Mouse (Mus musculus) midbrain, embryonic 11.5 days (tissue): ENCODE data around the gene Ern1. TPM values are rescaled to one million over a fixed set of nuclear protein-coding genes. Genes with fewer than 3 reads are reported as not detected.
"Not testable (repeated sequence)": the region's sequence is repeated elsewhere in the genome, so short reads cannot be mapped to it uniquely, and the experiment has no call there.

ENCODE experiments used
- ATAC-seq: fragments of 200-750 bp; cut with Nextera tagmentation; 2 replicates; pipeline ENCODE4 v1.8.0; 2017; ENCODE audit warnings: moderate TSS enrichment, moderate library complexity; ENCODE audit not compliant: low FRiP score
- DNase-seq: peaks from one replicate; pipeline ENCODE4 v3.0.0; 2015; ENCODE audit warnings: low spot score; ENCODE audit errors: missing footprints
- H3K27ac ChIP-seq: fragments of 300-500 bp; sonication (generic); 2 replicates; pipeline ENCODE4 v1.5.1; 2014; ENCODE audit warnings: low read depth, low read length
- H3K27me3 ChIP-seq: fragments of 300-500 bp; sonication (generic); 2 replicates; pipeline ENCODE4 v1.6.1; 2014; ENCODE audit warnings: mild to moderate bottlenecking, low read length, moderate library complexity, mixed read lengths; ENCODE audit not compliant: control insufficient read depth, insufficient read depth
- H3K36me3 ChIP-seq: fragments of 300-500 bp; sonication (generic); 2 replicates; pipeline ENCODE4 v1.6.1; 2014; ENCODE audit warnings: mild to moderate bottlenecking, low read length, moderate library complexity, mixed read lengths; ENCODE audit not compliant: control insufficient read depth, insufficient read depth
- H3K4me1 ChIP-seq: fragments of 300-500 bp; sonication (generic); 2 replicates; pipeline ENCODE4 v1.6.1; 2014; ENCODE audit warnings: low read length; ENCODE audit not compliant: control insufficient read depth, insufficient read depth
- H3K4me2 ChIP-seq: fragments of 300-500 bp; sonication (generic); 2 replicates; pipeline ENCODE4 v1.6.1; 2014; ENCODE audit warnings: mild to moderate bottlenecking, moderate library complexity
- H3K4me3 ChIP-seq: fragments of 300-500 bp; sonication (generic); 2 replicates; pipeline ENCODE4 v1.5.1; 2014; ENCODE audit warnings: low read depth, low read length
- H3K9ac ChIP-seq: fragments of 300-500 bp; sonication (generic); 2 replicates; pipeline ENCODE4 v1.6.1; 2014; ENCODE audit warnings: low read length
- H3K9me3 ChIP-seq: fragments of 300-500 bp; sonication (generic); 2 replicates; pipeline ENCODE4 v1.6.1; 2016; ENCODE audit warnings: low read length; ENCODE audit not compliant: control insufficient read depth
- WGBS: fragments of 180-500 bp; shearing (Covaris S2); extraction: QIAGEN DNeasy Blood & Tissue Kit; methylation state at CpG from one replicate; pipeline ENCODE4 v1.1.7; 2014; 5-methylcytosine and 5-hydroxymethylcytosine counted together
- polyA plus RNA-seq: library from polyadenylated mRNA; unstranded; fragments of >200 nt; fragmentation: Nextera tagmentation; extraction: Ambion mirVana; gene quantifications from 2 replicates; pipeline ENCODE4 v1.2.1, GENCODE M21; 2014

The Ern1 gene
- polyA plus RNA-seq, 1 experiment from 2014 or later, result 4.6 TPM

DNA sequence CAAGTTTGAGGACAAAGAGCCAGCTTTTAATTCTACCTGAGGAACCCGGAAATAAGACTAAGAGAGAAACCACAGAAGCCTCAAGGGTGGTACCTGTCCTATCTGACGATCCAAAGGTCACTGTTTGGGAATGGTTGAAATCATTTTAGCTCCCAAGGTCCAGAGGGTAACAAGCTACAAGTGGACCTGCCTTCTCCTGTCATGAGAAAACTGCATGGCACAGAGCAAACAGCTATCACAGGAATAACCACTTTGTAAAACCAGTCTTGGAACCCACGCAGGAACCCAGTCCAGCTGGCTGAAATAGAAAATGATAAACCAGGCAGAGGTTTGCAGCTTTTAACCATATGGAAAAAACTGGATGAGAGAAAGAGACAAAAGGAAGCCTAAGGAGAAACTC is 25.3 kb downstream of the Ern1 start:
- no peak overlapping the region for H3K27ac ChIP-seq
- ATAC-seq (no peak), DNase-seq (no peak)
- no peak overlapping the region for H3K4me2 ChIP-seq
- no peak overlapping the region for H3K9ac ChIP-seq
- H3K4me1 ChIP-seq, result no peaks in the 10 kb centered on the region
- H3K36me3 ChIP-seq, result no peaks in the 10 kb centered on the region
- 83% methylated on average over 3 of the region's 3 CpGs for WGBS
- no peaks in the 10 kb centered on the region for H3K27me3 ChIP-seq
- H3K9me3 ChIP-seq, result no peaks in the 10 kb centered on the region
- no peak overlapping the region for H3K4me3 ChIP-seq

DNA sequence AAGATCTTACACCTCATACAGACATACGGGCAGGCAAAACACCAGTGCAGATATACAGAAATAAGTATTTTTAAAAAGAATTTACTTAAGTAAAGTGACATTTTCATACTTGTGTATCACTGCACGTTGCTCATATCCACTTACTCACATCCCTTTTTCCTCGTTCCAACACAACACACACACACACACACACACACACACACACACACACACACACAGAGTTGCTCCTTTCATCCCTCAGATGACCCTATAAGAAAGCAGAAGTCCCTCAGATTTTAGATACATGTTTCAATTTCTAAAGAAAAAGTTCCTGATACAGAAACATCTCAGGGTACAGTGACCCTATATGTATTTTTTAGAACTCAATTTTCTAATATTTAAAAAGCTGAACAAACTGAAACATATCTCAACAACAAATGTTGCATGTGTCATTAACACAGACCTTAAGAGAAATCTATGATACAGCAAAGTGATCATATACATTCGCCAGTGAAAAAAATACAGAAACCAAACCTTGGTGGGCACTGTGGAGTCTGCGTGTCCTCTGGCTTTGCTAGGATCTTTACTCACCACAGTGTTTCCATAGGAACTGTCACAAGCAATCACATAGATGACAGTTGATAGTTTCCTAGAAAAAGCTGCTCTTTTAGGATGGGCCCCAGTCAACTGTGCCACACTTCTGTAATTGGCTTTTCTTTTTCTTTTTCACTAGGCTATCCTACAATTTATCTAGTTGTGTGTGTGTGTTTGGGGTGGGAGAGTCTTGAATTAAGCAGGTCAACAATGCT is 26.3 kb downstream of the Ern1 start:
- H3K27ac ChIP-seq, result no peak overlapping the region
- no peaks in the 10 kb centered on the region for H3K36me3 ChIP-seq
- H3K9ac ChIP-seq, result no peak overlapping the region
- ATAC-seq, result no peak
- no peaks in the 10 kb centered on the region for H3K4me1 ChIP-seq
- no peaks in the 10 kb centered on the region for H3K9me3 ChIP-seq
- WGBS, result 84% methylated on average over 5 of the region's 5 CpGs
- H3K4me3 ChIP-seq, result no peak overlapping the region
- DNase-seq, result no peak
- no peaks in the 10 kb centered on the region for H3K27me3 ChIP-seq
- no peak overlapping the region for H3K4me2 ChIP-seq

DNA sequence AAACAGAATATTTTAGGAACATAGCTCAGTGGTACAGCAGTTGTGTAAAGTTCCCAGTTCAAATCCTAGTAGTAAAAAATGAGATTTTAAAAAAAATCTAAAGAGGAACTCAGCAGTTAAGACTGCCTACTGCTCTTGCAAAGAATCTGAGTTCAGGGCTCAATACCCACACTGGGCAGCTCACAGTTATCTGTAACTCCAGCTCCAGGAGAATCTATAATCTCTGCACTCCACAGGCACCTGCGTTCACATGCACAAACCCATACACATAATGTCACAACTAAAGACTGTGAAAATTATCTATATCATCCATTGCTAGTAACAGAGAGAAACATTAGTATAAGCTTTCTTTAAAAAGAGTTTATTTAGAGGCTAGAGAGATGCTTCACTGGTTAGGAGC is 27.0 kb downstream of the Ern1 start:
- WGBS, result 97% methylated on average over 1 of the region's 1 CpGs
- ATAC-seq (no peak), DNase-seq (no peak)
- no peaks in the 10 kb centered on the region for H3K36me3 ChIP-seq
- H3K9ac ChIP-seq, result no peak overlapping the region
- no peaks in the 10 kb centered on the region for H3K27me3 ChIP-seq
- H3K9me3 ChIP-seq, result no peaks in the 10 kb centered on the region
- no peak overlapping the region for H3K4me3 ChIP-seq
- no peak overlapping the region for H3K27ac ChIP-seq
- no peaks in the 10 kb centered on the region for H3K4me1 ChIP-seq
- no peak overlapping the region for H3K4me2 ChIP-seq

DNA sequence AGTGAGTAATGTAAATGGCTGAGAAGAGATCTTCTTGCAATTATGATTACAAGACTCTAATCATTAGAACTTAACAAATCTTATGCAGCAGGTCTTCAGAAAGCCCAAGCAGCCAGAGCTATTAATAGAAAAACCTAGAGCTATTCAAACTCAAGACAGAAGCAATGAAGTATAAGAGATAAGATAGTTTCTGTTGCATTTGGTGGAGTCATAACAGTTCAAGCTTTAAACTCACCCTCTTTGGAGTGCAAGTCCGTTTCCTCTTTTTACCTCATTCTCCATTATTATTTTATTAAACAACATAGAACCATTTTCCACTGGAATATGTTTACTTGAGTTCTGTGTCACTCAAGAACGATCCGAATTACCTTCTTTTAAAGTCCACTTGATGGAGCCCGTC is 29.1 kb downstream of the Ern1 start:
- Histone ChIP-seq H3K27ac (no peak overlapping the region), H3K9ac (no peak overlapping the region), H3K36me3 (no peaks in the 10 kb centered on the region), H3K4me1 (no peaks in the 10 kb centered on the region), H3K27me3 (no peaks in the 10 kb centered on the region), H3K9me3 (no peaks in the 10 kb centered on the region), H3K4me3 (no peak overlapping the region), H3K4me2 (no peak overlapping the region)
- DNase-seq, result no peak
- WGBS, result 96% methylated on average over 4 of the region's 4 CpGs
- ATAC-seq, result no peak

DNA sequence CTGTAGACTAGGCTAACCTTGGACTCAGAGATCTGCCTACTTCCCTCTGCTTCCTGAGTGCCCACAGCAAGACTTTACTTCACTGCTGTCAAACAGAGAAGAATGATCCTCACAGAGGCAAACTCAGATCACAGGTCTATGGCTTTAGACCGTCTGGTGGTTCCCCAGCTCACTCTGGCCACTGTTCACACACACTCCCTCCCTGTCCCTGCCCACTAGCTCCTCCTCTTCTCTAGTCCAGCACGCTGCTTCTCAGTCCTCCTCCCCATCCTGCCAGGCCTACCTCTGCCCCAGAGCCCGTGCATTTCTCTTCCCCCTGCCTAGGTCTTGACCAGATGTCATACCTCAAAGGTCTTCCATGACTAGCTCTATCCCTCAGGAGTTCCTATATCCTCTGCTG is 44.0 kb downstream of the Ern1 start:
- Histone ChIP-seq H3K36me3 (no peaks in the 10 kb centered on the region), H3K27me3 (no peaks in the 10 kb centered on the region), H3K9ac (no peak overlapping the region), H3K4me1 (no peaks in the 10 kb centered on the region), H3K4me3 (no peak overlapping the region), H3K27ac (no peak overlapping the region), H3K9me3 (no peaks in the 10 kb centered on the region), H3K4me2 (no peak overlapping the region)
- DNase-seq, result no peak
- WGBS, result 46% methylated on average over 3 of the region's 3 CpGs
- ATAC-seq, result no peak

DNA sequence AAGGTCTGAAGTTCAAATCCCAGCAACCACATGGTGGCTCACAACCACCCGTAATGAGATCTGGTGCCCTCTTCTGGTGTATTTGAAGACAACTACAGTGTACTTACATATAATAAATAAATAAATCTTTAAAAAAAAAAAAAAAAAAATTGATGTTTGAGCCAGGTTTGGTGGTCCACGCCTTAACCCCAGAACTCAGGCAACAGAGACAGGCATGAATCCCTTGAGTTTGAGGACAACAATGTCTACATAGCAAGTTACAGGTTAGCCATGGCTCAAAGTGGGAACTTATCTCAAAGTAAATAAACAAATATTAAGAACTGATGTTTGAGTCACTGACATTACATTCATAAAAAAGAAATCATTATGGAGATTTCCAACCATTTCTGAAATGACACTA is 45.1 kb downstream of the Ern1 start:
- H3K27ac ChIP-seq, H3K9me3 ChIP-seq, DNase-seq, H3K4me3 ChIP-seq, H3K27me3 ChIP-seq, H3K9ac ChIP-seq, H3K4me1 ChIP-seq, ATAC-seq, H3K36me3 ChIP-seq, H3K4me2 ChIP-seq: not testable (repeated sequence)
- WGBS, result 86% methylated on average over 2 of the region's 2 CpGs

DNA sequence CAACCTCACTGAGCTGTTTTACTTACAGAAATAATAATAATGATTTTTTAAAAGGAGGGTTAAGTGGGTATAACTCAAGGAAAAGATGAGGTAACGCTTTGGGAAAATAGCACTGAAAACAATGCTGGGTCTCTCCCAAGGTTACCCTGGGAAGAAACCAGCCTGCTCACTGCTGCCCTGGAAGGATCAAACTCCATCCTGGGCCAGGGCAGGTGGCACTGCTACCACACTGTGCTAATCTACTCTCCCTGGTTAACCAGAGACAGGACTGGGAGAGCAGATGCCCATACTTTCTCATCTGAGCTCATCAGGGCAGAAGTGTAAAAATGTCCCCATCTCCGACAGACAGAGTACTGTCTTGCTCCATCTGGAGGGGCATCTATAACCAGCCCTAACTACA is 47.3 kb downstream of the Ern1 start:
- 88% methylated on average over 2 of the region's 2 CpGs for WGBS
- no peaks in the 10 kb centered on the region for H3K36me3 ChIP-seq

DNA sequence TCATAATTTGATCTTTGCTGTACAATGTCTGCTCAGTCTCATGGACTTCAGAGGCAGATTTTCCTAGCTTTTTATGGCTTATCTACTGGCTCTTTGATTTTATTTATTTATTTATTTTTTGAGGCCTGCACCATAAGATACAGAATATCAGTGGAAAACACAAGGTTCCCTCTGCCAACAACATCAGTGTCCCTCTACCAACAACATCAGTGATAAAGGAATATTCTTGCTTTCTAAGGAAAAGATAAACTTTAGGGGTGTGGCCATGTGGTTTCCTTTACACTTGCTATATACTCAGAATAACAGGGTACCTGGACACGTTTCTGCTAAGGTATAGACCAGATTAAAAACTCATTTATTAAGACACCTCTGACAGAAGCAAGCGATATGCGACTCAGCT is 48.3 kb downstream of the Ern1 start:
- no peaks in the 10 kb centered on the region for H3K9me3 ChIP-seq
- no peak overlapping the region for H3K4me2 ChIP-seq
- 90% methylated on average over 3 of the region's 3 CpGs for WGBS
- no peak overlapping the region for H3K9ac ChIP-seq
- H3K4me1 ChIP-seq, result no peaks in the 10 kb centered on the region
- ATAC-seq, result no peak
- no peak for DNase-seq
- no peaks in the 10 kb centered on the region for H3K36me3 ChIP-seq
- H3K27ac ChIP-seq, result no peak overlapping the region
- no peak overlapping the region for H3K4me3 ChIP-seq
- H3K27me3 ChIP-seq, result no peaks in the 10 kb centered on the region

More for the DNA sequence above, 47.3 kb downstream of the Ern1 start:
- no peaks in the 10 kb centered on the region for H3K4me1 ChIP-seq
- H3K27ac ChIP-seq, result no peak overlapping the region
- ATAC-seq (no peak), DNase-seq (no peak)
- no peak overlapping the region for H3K9ac ChIP-seq
- H3K27me3 ChIP-seq, result no peaks in the 10 kb centered on the region
- no peak overlapping the region for H3K4me2 ChIP-seq
- no peaks in the 10 kb centered on the region for H3K9me3 ChIP-seq
- no peak overlapping the region for H3K4me3 ChIP-seq

DNA sequence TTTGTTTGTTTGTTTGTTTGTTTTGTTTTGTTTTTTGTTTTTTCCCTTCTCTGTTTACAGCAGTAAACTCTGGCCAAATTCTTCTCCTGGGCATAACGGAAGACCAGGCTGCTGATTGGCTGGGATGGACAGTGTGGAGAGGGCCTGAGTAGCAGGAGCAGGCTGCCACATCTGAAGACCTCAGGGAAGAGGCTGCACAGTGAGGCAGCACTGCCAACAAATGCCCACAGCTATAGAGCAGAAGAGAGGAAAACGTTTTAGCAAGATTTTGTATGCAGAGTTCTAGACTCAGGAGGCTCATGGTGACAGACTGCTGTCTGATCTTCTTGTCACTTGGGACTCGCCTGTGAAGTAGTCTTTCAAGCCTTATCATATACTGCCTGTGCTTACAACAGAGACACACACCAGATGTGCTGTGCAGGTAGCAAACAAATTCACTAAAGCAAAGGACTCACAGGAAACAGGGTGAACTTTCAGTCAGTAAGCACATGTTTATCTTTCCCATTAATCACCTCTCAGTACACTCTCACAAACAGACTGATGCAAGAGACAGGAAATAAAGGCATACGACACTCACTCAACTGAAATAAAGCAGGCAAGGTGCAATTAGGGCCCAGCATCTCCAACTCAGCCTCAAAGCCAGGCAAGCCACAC is 49.0 kb downstream of the Ern1 start:
- no peaks in the 10 kb centered on the region for H3K27me3 ChIP-seq
- H3K4me2 ChIP-seq, result no peak overlapping the region
- WGBS, result 67% methylated on average over 4 of the region's 4 CpGs
- ATAC-seq (no peak), DNase-seq (no peak)
- no peaks in the 10 kb centered on the region for H3K36me3 ChIP-seq
- H3K9ac ChIP-seq, result no peak overlapping the region
- no peak overlapping the region for H3K27ac ChIP-seq
- H3K4me1 ChIP-seq, result no peaks in the 10 kb centered on the region
- no peaks in the 10 kb centered on the region for H3K9me3 ChIP-seq
- no peak overlapping the region for H3K4me3 ChIP-seq
